Mouse (Mus musculus): ENCODE measurements at regions not wholly inside any gene's neighbourhood (a gene's known extent, or its start where the extent isn't known, plus 50 kb on each side); places are given as distances from the start of the nearest gene placed in this dataset.

DNA sequence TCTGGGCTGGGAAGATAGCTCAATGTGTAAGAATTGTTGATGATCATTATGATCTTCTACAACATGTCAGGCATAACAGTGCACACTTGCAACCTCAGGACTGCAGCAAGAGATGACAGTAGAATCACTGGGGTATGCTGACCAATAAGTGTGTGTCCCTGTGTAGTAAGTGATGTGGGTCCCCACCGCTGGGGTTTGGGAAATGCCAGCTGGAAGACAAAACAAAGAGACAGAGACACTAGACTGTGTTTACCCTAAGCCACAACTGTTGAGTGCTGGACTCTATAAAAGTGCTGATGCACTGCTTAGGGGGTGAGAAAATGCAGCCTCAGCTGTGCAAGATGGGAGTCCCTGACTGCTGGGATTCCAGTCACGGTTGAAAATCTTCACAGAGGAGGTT lies 448.0 kb upstream of the Cox7c start:
- no peak for DNase-seq (ENCODE audit: low read depth, low spot score)

DNA sequence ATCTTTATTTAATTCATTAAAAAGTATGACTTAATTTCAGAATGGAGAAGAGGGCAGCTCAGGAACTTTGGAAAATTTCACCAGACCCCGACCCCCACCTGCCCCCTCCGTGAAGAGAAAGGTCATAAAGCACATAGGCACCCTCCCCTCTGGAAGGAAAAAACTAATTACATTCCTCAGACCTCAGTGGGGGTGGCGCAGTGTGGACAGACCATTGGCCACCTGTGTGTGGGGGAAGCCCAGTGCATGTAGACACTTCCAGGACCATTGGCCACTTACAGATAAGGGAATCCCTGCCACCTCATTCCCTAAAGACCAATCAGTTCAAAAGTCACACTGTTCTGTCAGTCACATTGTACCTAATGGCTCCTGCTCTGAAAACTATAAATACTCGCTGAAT lies 422.0 kb upstream of the Cox7c start:
- DNase-seq (ENCODE audit: low read depth, low spot score): no peak

DNA sequence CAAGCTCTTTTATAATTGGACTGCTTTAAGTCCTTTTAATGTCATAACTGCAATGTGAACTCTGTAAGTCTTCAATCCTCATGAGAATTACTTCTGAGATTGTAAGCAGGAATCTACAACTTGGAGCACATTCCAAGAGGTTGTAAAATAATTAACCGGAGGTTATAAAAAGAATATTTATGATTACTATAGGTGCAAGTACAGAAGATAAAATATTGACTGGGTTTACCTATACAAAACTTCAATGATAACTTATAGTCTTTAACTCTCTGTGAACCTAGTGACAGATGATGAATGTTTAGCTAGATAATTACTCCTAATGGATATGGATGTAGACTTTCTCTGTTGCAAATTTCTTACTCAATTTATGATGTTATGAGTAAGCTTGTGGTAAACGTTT lies 375.9 kb upstream of the Cox7c start:
- no peak for DNase-seq (ENCODE audit: low read depth, low spot score)

DNA sequence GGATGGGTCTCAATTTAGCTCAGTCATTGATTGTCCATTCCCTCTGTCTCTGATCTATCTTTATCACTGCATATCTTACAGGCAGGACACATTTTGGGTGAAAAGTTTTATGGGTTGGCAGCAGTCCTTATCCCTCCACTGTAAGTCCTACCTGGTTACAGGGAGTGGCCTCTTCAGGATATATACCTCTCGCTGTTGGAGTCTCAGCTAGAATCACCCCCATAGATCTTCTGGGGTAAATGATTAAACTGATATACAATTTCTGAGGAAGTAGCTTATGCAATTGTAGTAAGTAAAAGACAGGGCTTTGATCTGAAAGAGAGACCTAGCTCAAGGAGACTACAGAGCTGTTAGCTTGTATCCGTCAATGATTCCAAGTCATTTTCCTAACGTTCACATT lies 334.7 kb upstream of the Cox7c start:
- DNase-seq (ENCODE audit: low read depth, low spot score): no peak

DNA sequence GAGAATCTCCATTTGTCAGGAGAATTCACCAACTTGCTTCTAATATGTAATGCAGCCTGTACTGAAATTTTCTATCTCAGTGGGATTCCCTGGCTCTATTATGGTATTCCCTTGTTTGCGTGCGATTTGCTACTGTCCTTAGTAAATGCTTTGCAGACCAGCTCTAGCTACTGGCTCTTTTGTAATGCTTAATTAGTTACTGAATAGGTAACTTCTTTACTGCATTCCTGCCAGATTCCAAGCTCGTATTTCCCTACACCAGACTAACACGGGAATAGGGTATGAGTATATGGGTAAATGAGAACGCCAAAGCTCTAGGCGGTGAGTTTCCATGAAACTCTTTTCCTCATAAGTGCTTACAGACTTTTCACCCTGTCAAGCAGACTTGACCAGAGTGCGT lies 332.5 kb upstream of the Cox7c start:
- DNase-seq (ENCODE audit: low read depth, low spot score): peak; percentile 85

DNA sequence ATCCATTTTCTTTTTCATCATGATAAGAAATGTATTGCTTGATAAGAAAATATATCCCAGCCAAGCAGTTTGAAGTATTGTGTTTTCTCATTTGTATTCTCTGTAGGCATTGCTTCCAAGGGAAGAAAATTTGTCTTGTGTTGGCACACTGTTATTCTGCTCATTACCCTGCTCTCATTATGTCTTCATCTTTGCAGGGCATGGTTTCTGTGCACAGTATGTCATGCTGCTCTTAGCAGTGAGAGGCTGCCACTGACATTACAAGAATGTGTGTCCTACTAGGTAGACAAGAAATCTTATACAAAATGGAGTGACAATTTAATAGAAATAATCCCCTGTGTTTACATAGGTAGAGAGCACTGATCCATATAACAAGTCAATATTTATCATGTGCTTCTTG lies 329.1 kb upstream of the Cox7c start:
- DNase-seq (ENCODE audit: low read depth, low spot score): no peak

- DNase-seq (ENCODE audit: low read depth, low spot score): peak; percentile 57
Measured at GRCm38 (mm10) chr13:86345931-86346330, 299.2 kb upstream of the Cox7c start.

- peak; percentile 97 for DNase-seq (ENCODE audit: low read depth, low spot score)
Measured at GRCm38 (mm10) chr13:86344922-86345694, 298.4 kb upstream of the Cox7c start.

DNA sequence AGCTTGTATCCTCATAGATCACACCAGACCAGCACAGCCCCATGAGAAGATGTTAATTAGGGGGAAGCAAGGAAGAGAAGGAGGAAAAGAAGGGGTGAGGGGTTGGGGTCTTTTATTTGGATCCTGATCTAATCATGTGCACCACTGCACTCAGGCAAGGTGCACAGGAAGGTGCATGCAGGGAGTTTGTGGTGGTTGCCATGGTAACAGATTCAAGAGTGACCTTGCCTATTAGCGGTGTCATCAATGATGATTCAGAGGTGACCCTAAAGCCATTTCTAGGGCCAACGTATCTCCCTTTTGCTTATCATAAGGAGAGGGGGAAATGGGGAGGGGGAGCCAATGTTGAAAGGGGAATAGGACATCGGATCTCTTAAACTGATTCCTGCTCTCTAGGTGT lies 289.8 kb upstream of the Cox7c start:
- DNase-seq (ENCODE audit: low read depth, low spot score): peak; percentile 12
